Mouse (Mus musculus) MEL (cell line): Measurements from ENCODE around the gene Hnrnpd. TPM values are rescaled to one million over a fixed set of nuclear protein-coding genes. Genes with fewer than 3 reads are reported as not detected.

Experiments used
- DNase-seq: peaks from one replicate; pipeline ENCODE4 v3.0.0; 2011; ENCODE audit warnings: low read depth, low spot score
- H3K27ac ChIP-seq: 2 replicates; pipeline ENCODE4 v1.5.1; 2012; ENCODE audit warnings: low read depth, mild to moderate bottlenecking, control low read depth, low read length, moderate library complexity; ENCODE audit not compliant: control insufficient read depth
- H3K27me3 ChIP-seq, 2 experiments: fragments of 150-350 bp in 1 of 2; sonication (generic) in 1 of 2; 2 replicates each; pipeline ENCODE4 v1.6.1; 2012; ENCODE audit warnings: low read length in 2 of 2, mild to moderate bottlenecking in 2 of 2, improper control_type of control experiment in 1 of 2, moderate library complexity in 1 of 2; ENCODE audit not compliant: insufficient read depth in 2 of 2, control insufficient read depth in 1 of 2
- H3K36me3 ChIP-seq, 2 experiments: 2 replicates each; pipeline ENCODE4 v1.6.1; 2012 to 2014; ENCODE audit warnings: low read length in 2 of 2, improper control_type of control experiment in 1 of 2, inconsistent platforms in 1 of 2, mild to moderate bottlenecking in 1 of 2; ENCODE audit not compliant: insufficient read depth in 2 of 2, control insufficient read depth in 1 of 2
- H3K4me1 ChIP-seq, 2 experiments: fragments of 150-350 bp in 1 of 2; sonication (generic) in 1 of 2; 2 replicates each; pipeline ENCODE4 v1.6.1; 2012; ENCODE audit warnings: low read length in 2 of 2, improper control_type of control experiment in 1 of 2, mild to moderate bottlenecking in 1 of 2; ENCODE audit not compliant: insufficient read depth in 2 of 2, control insufficient read depth in 1 of 2
- H3K4me3 ChIP-seq, 2 experiments: fragments of 150-350 bp in 1 of 2; sonication (generic) in 1 of 2; 2 replicates each; pipeline ENCODE4 v1.5.1; 2012; ENCODE audit warnings: low read depth in 2 of 2, low read length in 2 of 2, mild to moderate bottlenecking in 2 of 2, moderate library complexity in 2 of 2, control low read depth in 1 of 2, improper control_type of control experiment in 1 of 2; ENCODE audit not compliant: control insufficient read depth in 1 of 2, insufficient read depth in 1 of 2
- H3K79me2 ChIP-seq: 2 replicates; pipeline ENCODE4 v1.6.1; 2012; ENCODE audit warnings: mild to moderate bottlenecking, low read length, moderate library complexity; ENCODE audit not compliant: control insufficient read depth, poor library complexity, insufficient read depth
- H3K9ac ChIP-seq: 2 replicates; pipeline ENCODE4 v1.6.1; 2012; ENCODE audit warnings: low read depth, mild to moderate bottlenecking, control low read depth, low read length, moderate library complexity; ENCODE audit not compliant: control insufficient read depth, poor library complexity, severe bottlenecking
- H3K9me3 ChIP-seq: fragments of 150-350 bp; sonication (generic); replicated peaks from 2 replicates; pipeline ENCODE4 v1.6.1; 2012; ENCODE audit warnings: mild to moderate bottlenecking, low read length, improper control_type of control experiment, moderate library complexity; ENCODE audit not compliant: insufficient read depth
- BHLHE40 ChIP-seq: IDR thresholded peaks from 2 replicates; pipeline ENCODE4 v1.6.1; 2012; ENCODE audit warnings: low read depth, mild to moderate bottlenecking, inconsistent platforms, low read length, improper control_type of control experiment, borderline replicate concordance
- CHD1 ChIP-seq: IDR thresholded peaks from 2 replicates; pipeline ENCODE4 v1.6.1; 2012; ENCODE audit warnings: low read depth, mild to moderate bottlenecking, inconsistent platforms, low read length, improper control_type of control experiment
- CHD2 ChIP-seq: IDR thresholded peaks from 2 replicates; pipeline ENCODE4 v1.6.1; 2011; ENCODE audit warnings: low read length, improper control_type of control experiment
- CTCF ChIP-seq, 3 experiments: IDR thresholded peaks in 2 of 3; conservative IDR thresholded peaks in 1 of 3; 2 replicates each; pipeline ENCODE4 v1.5.1; 2011 to 2012; ENCODE audit warnings: low read length in 3 of 3, low read depth in 2 of 3, mild to moderate bottlenecking in 2 of 3, improper control_type of control experiment in 1 of 3, inconsistent platforms in 1 of 3, mixed read lengths in 1 of 3, moderate library complexity in 1 of 3; ENCODE audit not compliant: control insufficient read depth in 1 of 3, insufficient read depth in 1 of 3, poor library complexity in 1 of 3, severe bottlenecking in 1 of 3
- E2F4 ChIP-seq: IDR thresholded peaks from 2 replicates; pipeline ENCODE4 v1.6.1; 2011; ENCODE audit warnings: low read depth, low read length, improper control_type of control experiment, borderline replicate concordance
- ELF1 ChIP-seq: IDR thresholded peaks from 2 replicates; pipeline ENCODE4 v1.6.1; 2014; ENCODE audit warnings: low read depth, mild to moderate bottlenecking, inconsistent platforms, low read length, improper control_type of control experiment, moderate library complexity
- EP300 ChIP-seq, 2 experiments: IDR thresholded peaks; 2 replicates each; pipeline ENCODE4 v1.6.1; 2011; ENCODE audit warnings: improper control_type of control experiment in 2 of 2, low read length in 2 of 2, low read depth in 1 of 2, mild to moderate bottlenecking in 1 of 2
- ETS1 ChIP-seq: IDR thresholded peaks from 2 replicates; pipeline ENCODE4 v1.6.1; 2012; ENCODE audit warnings: low read depth, mild to moderate bottlenecking, inconsistent platforms, low read length, improper control_type of control experiment, moderate library complexity
- HCFC1 ChIP-seq: IDR thresholded peaks from 2 replicates; pipeline ENCODE4 v1.6.1; 2012; ENCODE audit warnings: low read depth, mild to moderate bottlenecking, inconsistent platforms, low read length, improper control_type of control experiment, moderate library complexity
- JUND ChIP-seq: IDR thresholded peaks from 2 replicates; pipeline ENCODE4 v1.6.1; 2011; ENCODE audit warnings: low read depth, mild to moderate bottlenecking, improper control_type of control experiment, low read length
- KAT2A ChIP-seq: conservative IDR thresholded peaks from 2 replicates; pipeline ENCODE4 v1.6.1; 2012; ENCODE audit warnings: low read depth, low read length, improper control_type of control experiment, inconsistent platforms
- MAFK ChIP-seq: IDR thresholded peaks from 2 replicates; pipeline ENCODE4 v1.6.1; 2011; ENCODE audit warnings: low read depth, mild to moderate bottlenecking, low read length, improper control_type of control experiment, borderline replicate concordance
- MAX ChIP-seq: IDR thresholded peaks from 2 replicates; pipeline ENCODE4 v1.6.1; 2011; ENCODE audit warnings: low read length, improper control_type of control experiment
- MAZ ChIP-seq: IDR thresholded peaks from 2 replicates; pipeline ENCODE4 v1.6.1; 2012; ENCODE audit warnings: low read depth, mild to moderate bottlenecking, inconsistent platforms, low read length, improper control_type of control experiment
- MEF2A ChIP-seq: IDR thresholded peaks from 2 replicates; pipeline ENCODE4 v1.6.1; 2014; ENCODE audit warnings: low read depth, mild to moderate bottlenecking, inconsistent platforms, low read length, improper control_type of control experiment; ENCODE audit not compliant: poor library complexity, insufficient replicate concordance, severe bottlenecking; ENCODE audit errors: extremely low read depth
- MXI1 ChIP-seq: IDR thresholded peaks from 2 replicates; pipeline ENCODE4 v1.6.1; 2011; ENCODE audit warnings: mild to moderate bottlenecking, low read depth, low read length, improper control_type of control experiment
- MYC ChIP-seq: IDR thresholded peaks from 2 replicates; pipeline ENCODE4 v1.6.1; 2011; ENCODE audit warnings: low read depth, mild to moderate bottlenecking, low read length, improper control_type of control experiment, moderate library complexity
- POLR2A ChIP-seq, 2 experiments: IDR thresholded peaks; 2 replicates each; pipeline ENCODE4 v1.6.1; 2011 to 2012; ENCODE audit warnings: low read length in 2 of 2, mild to moderate bottlenecking in 2 of 2, control low read depth in 1 of 2, improper control_type of control experiment in 1 of 2, low read depth in 1 of 2, moderate library complexity in 1 of 2; ENCODE audit not compliant: control insufficient read depth in 1 of 2, insufficient read depth in 1 of 2, poor library complexity in 1 of 2
- POLR2AphosphoS2 ChIP-seq: IDR thresholded peaks from 2 replicates; pipeline ENCODE4 v1.6.1; 2011; ENCODE audit warnings: low read length, improper control_type of control experiment
- RCOR1 ChIP-seq: IDR thresholded peaks from 2 replicates; pipeline ENCODE4 v1.6.1; 2012; ENCODE audit warnings: low read depth, mild to moderate bottlenecking, inconsistent platforms, low read length, improper control_type of control experiment
- SIN3A ChIP-seq: IDR thresholded peaks from 2 replicates; pipeline ENCODE4 v1.6.1; 2012; ENCODE audit warnings: low read length, improper control_type of control experiment, inconsistent platforms
- SMC3 ChIP-seq: IDR thresholded peaks from 2 replicates; pipeline ENCODE4 v1.6.1; 2011; ENCODE audit warnings: low read depth, low read length, improper control_type of control experiment
- TAL1 ChIP-seq: IDR thresholded peaks from 2 replicates; pipeline ENCODE4 v1.6.1; 2012; ENCODE audit warnings: mild to moderate bottlenecking, inconsistent platforms, low read length, moderate library complexity, mixed read lengths
- TCF12 ChIP-seq: IDR thresholded peaks from 2 replicates; pipeline ENCODE4 v1.6.1; 2014; ENCODE audit warnings: low read depth, mild to moderate bottlenecking, inconsistent platforms, low read length, improper control_type of control experiment, moderate library complexity
- UBTF ChIP-seq: IDR thresholded peaks from 2 replicates; pipeline ENCODE4 v1.6.1; 2012; ENCODE audit warnings: low read depth, mild to moderate bottlenecking, inconsistent platforms, low read length, improper control_type of control experiment, moderate library complexity, borderline replicate concordance; ENCODE audit not compliant: insufficient read depth
- USF2 ChIP-seq, 2 experiments: IDR thresholded peaks; 2 replicates each; pipeline ENCODE4 v1.6.1; 2011 to 2012; ENCODE audit warnings: improper control_type of control experiment in 2 of 2, low read length in 2 of 2, borderline replicate concordance in 1 of 2, inconsistent platforms in 1 of 2, low read depth in 1 of 2, mild to moderate bottlenecking in 1 of 2; ENCODE audit not compliant: insufficient read depth in 1 of 2
- ZC3H11A ChIP-seq: IDR thresholded peaks from 2 replicates; pipeline ENCODE4 v1.6.1; 2012; ENCODE audit warnings: low read depth, mild to moderate bottlenecking, inconsistent platforms, low read length, improper control_type of control experiment
- ZKSCAN1 ChIP-seq: IDR thresholded peaks from 2 replicates; pipeline ENCODE4 v1.6.1; 2012; ENCODE audit warnings: low read depth, mild to moderate bottlenecking, inconsistent platforms, low read length, improper control_type of control experiment, moderate library complexity
- polyA plus RNA-seq, 2 experiments: library from polyadenylated mRNA; stranded (reverse) in 1 of 2; unstranded in 1 of 2; fragments of >175 nt in 1 of 2; fragments of >200 nt in 1 of 2; gene quantifications; 2 replicates each; pipeline versions ENCODE4 v1.2.1 to v1.2.4; 2012; ENCODE audit warnings: low replicate concordance in 2 of 2, low read depth in 1 of 2; ENCODE audit not compliant: insufficient read length in 2 of 2, insufficient read depth in 1 of 2, missing spikeins in 1 of 2
- total RNA-seq: library from RNA; depleted of rRNA; stranded (reverse); fragments of 300-350 nt; gene quantifications from 2 replicates; pipeline ENCODE4 v1.2.3, GENCODE M21; 2012

Gene Hnrnpd
- total and polyA plus RNA-seq, 3 experiments, result 55.4 to 796 TPM; not detected in 1

DNA sequence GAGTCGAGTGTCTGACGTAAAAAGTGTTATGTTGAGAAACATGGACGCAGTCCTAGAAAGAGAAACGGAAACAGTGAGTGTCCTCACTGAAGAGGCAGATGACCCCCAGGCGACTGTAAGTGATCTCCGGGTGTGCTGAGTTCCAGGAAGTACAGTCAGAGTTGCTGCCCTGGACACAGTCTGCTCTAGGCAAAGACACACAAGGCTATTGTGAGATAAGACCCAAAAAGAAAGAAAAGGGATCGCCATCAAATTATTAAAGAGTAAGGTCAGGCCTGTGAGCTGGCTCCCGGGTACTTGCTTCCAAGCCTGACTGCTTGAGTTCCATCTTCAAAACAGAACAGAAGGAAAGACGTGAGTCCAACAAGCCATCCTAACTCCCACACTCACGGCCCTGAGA lies 37.5 kb downstream of the Hnrnpd start:
- TF ChIP-seq MAX (no peak), UBTF (no peak), HCFC1 (no peak), ELF1 (no peak), ZKSCAN1 (no peak), CHD2 (no peak), JUND (no peak), MXI1 (no peak), TCF12 (no peak)
- no peak overlapping the region for H3K9ac ChIP-seq
- no peaks in the 10 kb centered on the region for H3K79me2 ChIP-seq
- H3K9me3 ChIP-seq, result no peaks in the 10 kb centered on the region
- H3K36me3 ChIP-seq, result no peaks in the 10 kb centered on the region
- no peak overlapping the region for H3K27ac ChIP-seq
- no peaks in the 10 kb centered on the region for H3K27me3 ChIP-seq
- no peak overlapping the region for H3K4me3 ChIP-seq
- DNase-seq, result no peak
- no peaks in the 10 kb centered on the region for H3K4me1 ChIP-seq

DNA sequence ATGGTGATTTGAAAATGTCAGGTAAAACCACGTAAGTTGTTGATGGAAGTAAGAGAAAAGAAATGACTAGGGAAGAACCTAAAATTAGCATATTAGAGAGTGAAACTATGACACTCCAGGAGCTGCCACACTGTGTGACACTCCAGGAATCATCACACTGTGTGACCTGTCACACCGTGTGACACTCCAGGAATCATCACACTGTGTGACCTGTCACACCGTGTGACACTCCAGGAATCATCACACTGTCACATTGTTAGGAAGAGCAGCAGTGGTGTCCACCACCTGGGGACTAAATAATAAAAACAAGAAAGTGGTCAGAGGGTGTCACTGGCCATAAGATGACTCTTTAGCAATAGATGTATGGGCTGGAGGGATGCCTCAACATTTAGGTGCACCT lies 39.3 kb downstream of the Hnrnpd start:
- DNase-seq, result no peak
- Histone ChIP-seq H3K9me3 (no peaks in the 10 kb centered on the region), H3K27me3 (no peaks in the 10 kb centered on the region), H3K36me3 (no peaks in the 10 kb centered on the region), H3K9ac (no peak overlapping the region), H3K27ac (no peak overlapping the region), H3K4me1 (no peaks in the 10 kb centered on the region), H3K4me3 (no peak overlapping the region), H3K79me2 (no peaks in the 10 kb centered on the region)
- TF ChIP-seq MAFK, result no peak
- TF ChIP-seq RCOR1, result no peak
- no peak for TF ChIP-seq E2F4
- TF ChIP-seq SMC3, result no peak
- no peak for TF ChIP-seq CHD1
- no peak for TF ChIP-seq CHD2
- no peak for TF ChIP-seq MYC
- no peak for TF ChIP-seq KAT2A
- no peak for TF ChIP-seq CTCF (IDR thresholded peaks at IDR 0.05 in 2 of 3, conservative IDR thresholded peaks at IDR 0.05 in 1 of 3; ENCODE audit: control insufficient read depth in 1 of 3, insufficient read depth in 1 of 3, low read depth in 2 of 3, low read length in 3 of 3, poor library complexity in 1 of 3, severe bottlenecking in 1 of 3)
- TF ChIP-seq SIN3A, result no peak
- no peak for TF ChIP-seq POLR2AphosphoS2
- no peak for TF ChIP-seq EP300 (IDR thresholded peaks at IDR 0.05; ENCODE audit: low read depth in 1 of 2, low read length in 2 of 2)
- no peak for TF ChIP-seq BHLHE40
- no peak for TF ChIP-seq USF2 (IDR thresholded peaks at IDR 0.05; ENCODE audit: borderline replicate concordance in 1 of 2, insufficient read depth in 1 of 2, low read depth in 1 of 2, low read length in 2 of 2)
- no peak for TF ChIP-seq POLR2A (IDR thresholded peaks at IDR 0.05; ENCODE audit: control insufficient read depth in 1 of 2, insufficient read depth in 1 of 2, low read depth in 1 of 2, low read length in 2 of 2, poor library complexity in 1 of 2)
- TF ChIP-seq ETS1, result no peak
- no peak for TF ChIP-seq MAZ
- TF ChIP-seq MEF2A, result no peak
- TF ChIP-seq ZC3H11A, result no peak
- TF ChIP-seq TAL1, result no peak
